Mouse (Mus musculus): ENCODE data around the gene Gm6588.

DNA sequence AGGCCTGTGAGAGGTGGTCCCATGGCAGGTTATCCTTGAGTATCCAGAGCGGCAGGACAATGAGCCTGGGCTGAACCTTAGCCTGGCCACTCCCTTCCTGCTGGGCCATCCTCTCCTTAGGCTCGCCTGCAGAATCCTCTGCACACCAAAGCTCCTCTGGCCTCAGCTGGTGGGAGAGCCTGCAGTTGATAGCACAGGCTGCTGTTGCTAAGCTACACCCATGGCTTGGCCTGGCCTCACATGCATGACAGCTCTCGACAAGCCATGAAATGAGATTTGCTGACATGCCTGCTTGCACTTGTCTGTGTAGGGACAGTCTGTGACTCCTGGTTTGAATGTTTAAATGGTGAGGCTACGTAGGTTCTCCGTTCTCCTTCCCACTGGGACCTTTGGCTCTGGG is 32.6 kb upstream of the Gm6588 start:
- TF ChIP-seq CTCF (IDR thresholded peaks at IDR 0.05; ENCODE audit: extremely low read depth, insufficient read depth, insufficient read length, insufficient replicate concordance): no peak
- TF ChIP-seq POLR2A (IDR thresholded peaks at IDR 0.05; ENCODE audit: low read depth, low read length): no peak
